Mouse (Mus musculus) limb, embryonic 15.5 days (tissue): ENCODE results near the gene Bbx. TPM values are rescaled to one million over a fixed set of nuclear protein-coding genes. Genes with fewer than 3 reads are reported as not detected.

Experiments used
- ATAC-seq: fragments of 200-750 bp; cut with Nextera tagmentation; 2 replicates; pipeline ENCODE4 v1.8.0; 2017; ENCODE audit warnings: low read depth, moderate TSS enrichment; ENCODE audit not compliant: insufficient number of reproducible peaks, low FRiP score, low TSS enrichment
- H3K27ac ChIP-seq: fragments of 300-500 bp; sonication (generic); 2 replicates; pipeline ENCODE4 v1.5.1; 2015; ENCODE audit warnings: moderate library complexity, mild to moderate bottlenecking, inconsistent platforms
- H3K27me3 ChIP-seq: fragments of 300-500 bp; sonication (generic); 2 replicates; pipeline ENCODE4 v1.6.1; 2015; ENCODE audit warnings: inconsistent platforms
- H3K36me3 ChIP-seq: fragments of 300-500 bp; sonication (generic); 2 replicates; pipeline ENCODE4 v1.6.1; 2015; ENCODE audit warnings: inconsistent platforms
- H3K4me1 ChIP-seq: fragments of 300-500 bp; sonication (generic); 2 replicates; pipeline ENCODE4 v1.6.1; 2015; ENCODE audit warnings: inconsistent platforms
- H3K4me2 ChIP-seq: fragments of 300-500 bp; sonication (generic); 2 replicates; pipeline ENCODE4 v1.6.1; 2015; ENCODE audit warnings: mild to moderate bottlenecking, inconsistent platforms
- H3K4me3 ChIP-seq: fragments of 300-500 bp; sonication (generic); 2 replicates; pipeline ENCODE4 v1.5.1; 2015; ENCODE audit warnings: mild to moderate bottlenecking, inconsistent platforms
- H3K9ac ChIP-seq: fragments of 300-500 bp; sonication (generic); 2 replicates; pipeline ENCODE4 v1.6.1; 2015; ENCODE audit warnings: inconsistent platforms
- H3K9me3 ChIP-seq: fragments of 300-500 bp; sonication (generic); 2 replicates; pipeline ENCODE4 v1.6.1; 2016; ENCODE audit warnings: inconsistent platforms
- WGBS: fragments of 180-500 bp; shearing (Covaris S2); methylation state at CpG from one replicate; pipeline ENCODE4 v1.1.7; 2015; 5-methylcytosine and 5-hydroxymethylcytosine counted together
- polyA plus RNA-seq: library from polyadenylated mRNA; unstranded; fragments of >200 nt; fragmentation: Nextera tagmentation; extraction: Ambion mirVana; gene quantifications from 2 replicates; pipeline ENCODE4 v1.2.1, GENCODE M21; 2015

Bbx gene
- polyA plus RNA-seq, 1 experiment from 2014 or later, result 43.0 TPM

DNA sequence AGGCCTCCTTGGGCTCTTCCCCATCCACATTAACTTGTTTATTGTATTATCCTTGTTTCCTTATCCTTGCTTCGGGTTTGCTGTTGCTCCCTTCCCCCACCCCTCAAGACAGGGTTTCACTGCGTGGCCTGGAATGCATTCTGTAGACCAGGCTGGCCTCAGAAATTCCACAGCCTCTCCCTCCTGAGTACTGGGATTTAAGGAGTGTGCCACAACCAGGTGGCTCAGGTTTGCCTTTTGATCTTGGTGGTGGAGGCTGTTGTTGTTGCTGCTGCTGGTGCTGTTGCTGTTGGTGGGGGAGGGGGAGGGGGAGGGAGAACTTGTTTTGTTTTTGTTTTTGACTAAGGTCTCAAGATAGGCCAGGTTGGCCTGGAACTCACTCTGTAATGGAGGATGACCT lies 5.1 kb upstream of the Bbx start:
- no peaks in the 10 kb centered on the region for H3K27me3 ChIP-seq
- H3K9me3 ChIP-seq, result no peaks in the 10 kb centered on the region
- H3K9ac ChIP-seq, result no peak overlapping the region
- 39% methylated on average over 2 of the region's 2 CpGs for WGBS
- no peaks in the 10 kb centered on the region for H3K36me3 ChIP-seq
- no peaks in the 10 kb centered on the region for H3K4me1 ChIP-seq
- H3K27ac ChIP-seq, result no peak overlapping the region
- H3K4me3 ChIP-seq, result no peak overlapping the region
- ATAC-seq, result no peak
- H3K4me2 ChIP-seq, result no peak overlapping the region

DNA sequence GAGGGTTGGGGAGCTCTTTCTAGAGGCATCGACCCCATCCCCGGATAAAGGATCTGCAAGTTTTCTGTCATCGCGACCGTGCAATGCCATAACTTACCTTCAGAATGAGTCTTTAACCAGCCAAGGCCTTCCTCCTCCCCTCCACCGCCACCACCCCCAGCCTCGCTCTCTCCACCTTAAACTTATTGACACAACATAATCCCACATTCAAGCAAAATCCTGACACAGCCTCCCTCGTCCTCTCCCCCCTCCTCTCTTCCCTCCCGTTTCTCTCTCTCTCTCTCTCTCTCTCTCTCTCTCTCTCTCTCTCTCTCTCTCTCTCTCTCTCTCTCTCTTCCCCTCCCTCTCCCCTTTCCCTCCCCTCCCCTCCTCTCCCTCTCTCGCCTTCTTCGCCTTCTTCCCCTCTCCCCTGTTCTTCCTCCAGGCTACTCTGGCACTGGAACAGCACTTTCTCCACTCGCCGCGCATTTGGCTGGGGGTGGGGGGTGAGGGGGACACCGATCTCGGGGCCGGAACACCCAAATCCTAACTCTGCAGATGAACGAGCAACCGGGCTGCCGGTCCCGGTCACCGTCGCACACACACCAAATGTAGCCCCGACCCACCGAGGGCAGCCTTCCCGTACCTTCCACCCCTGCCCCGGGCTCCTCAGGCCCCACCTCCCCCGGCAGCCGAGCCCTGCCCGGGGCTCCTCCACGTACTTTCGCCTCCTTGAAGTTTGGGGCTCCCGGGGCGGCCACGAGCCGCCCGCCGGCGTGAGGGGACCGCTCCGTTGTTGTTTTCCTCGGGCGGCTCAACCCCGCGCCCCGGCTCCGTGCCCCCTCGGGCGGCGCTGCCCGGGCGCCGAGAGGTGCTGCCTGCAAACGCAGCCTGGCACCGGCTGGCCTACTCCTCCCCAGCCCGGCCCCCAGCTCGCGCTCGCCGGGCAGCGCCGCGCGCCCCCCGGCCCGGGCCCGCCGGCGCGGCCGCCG lies 894 bp downstream of the Bbx start:
- under 1% methylated on average over 68 of the region's 72 CpGs for WGBS
- Histone ChIP-seq H3K9ac (peak overlapping the region; percentile 95), H3K27me3 (no peaks in the 10 kb centered on the region), H3K4me2 (peak overlapping the region; percentile 96), H3K4me3 (peak overlapping the region; percentile 92), H3K4me1 (peaks cover 12% of the 10 kb centered on the region), H3K9me3 (no peaks in the 10 kb centered on the region), H3K36me3 (no peaks in the 10 kb centered on the region), H3K27ac (peak overlapping the region; percentile 99)
- peak; percentile 59; the same call in 1 of the 2 replicates for ATAC-seq

DNA sequence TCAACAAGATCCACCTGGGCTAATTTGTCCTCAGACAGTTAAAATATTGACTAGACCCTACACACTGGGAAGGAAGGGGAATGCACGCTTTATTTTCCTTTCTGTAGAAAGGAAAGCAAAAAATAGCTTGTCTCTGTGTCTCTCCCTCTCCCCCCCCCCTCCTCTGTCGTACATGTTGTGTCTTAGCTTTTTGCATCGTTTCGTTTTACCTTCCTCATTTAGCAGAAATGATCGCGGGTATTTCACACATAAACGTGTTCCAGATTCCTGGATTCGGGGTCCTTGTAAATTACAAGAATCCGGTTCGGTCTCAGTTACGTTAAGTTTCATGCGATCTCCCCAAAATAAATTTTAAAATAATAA lies 1.7 kb downstream of the Bbx start:
- H3K4me2 ChIP-seq, result peak overlapping the region; percentile 96
- no peaks in the 10 kb centered on the region for H3K9me3 ChIP-seq
- under 1% methylated on average over 12 of the region's 12 CpGs for WGBS
- peaks cover 12% of the 10 kb centered on the region for H3K4me1 ChIP-seq
- peak overlapping the region; percentile 92 for H3K4me3 ChIP-seq
- peak overlapping the region; percentile 95; the same call in 1 of the 2 replicates for H3K9ac ChIP-seq
- no peaks in the 10 kb centered on the region for H3K27me3 ChIP-seq
- peak overlapping the region; percentile 99 for H3K27ac ChIP-seq
- no peak for ATAC-seq
- no peaks in the 10 kb centered on the region for H3K36me3 ChIP-seq

DNA sequence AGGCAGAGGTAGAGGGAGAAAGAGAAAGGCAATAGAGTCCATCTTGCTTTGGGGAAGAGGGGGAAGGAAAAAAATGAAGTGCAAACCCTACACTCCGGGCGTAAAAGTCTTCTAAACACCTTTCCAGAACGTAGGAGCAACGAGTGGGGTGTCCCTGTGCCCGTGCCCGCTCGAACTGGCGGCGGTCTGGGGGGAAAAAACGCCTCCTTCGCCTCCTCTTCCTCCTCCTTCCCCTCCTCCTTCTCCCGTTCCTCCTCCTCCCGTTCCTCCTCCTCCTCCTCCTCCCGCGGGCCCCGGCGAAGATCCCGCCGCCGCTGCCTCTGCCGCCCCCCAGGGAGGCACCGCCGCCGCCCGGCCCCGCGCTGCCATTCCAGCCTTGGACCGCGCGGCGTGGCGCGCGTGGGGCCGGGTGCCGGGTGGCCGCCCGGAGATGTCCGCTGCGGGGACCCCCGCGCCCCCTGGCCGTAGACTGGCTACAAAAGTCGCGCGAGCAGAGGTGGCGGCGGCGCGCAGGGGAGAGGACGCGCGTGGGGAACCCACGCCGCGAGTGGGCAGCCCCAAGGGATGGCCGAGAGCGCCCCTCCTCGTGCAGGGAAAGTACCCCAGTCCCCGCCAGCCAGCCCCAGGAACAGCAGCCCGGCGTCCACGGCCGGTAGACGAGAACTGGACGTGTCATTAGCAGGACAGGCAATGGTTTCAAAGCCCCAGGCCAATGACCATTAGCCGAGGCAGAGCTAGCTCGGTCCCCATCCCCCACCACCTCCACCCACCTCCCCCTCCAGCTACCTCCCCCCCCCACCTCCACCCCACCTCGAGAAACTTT lies 2.3 kb downstream of the Bbx start:
- Histone ChIP-seq H3K27me3 (no peaks in the 10 kb centered on the region), H3K27ac (no peak overlapping the region; the same call in 1 of the 2 replicates), H3K4me2 (peak overlapping the region; percentile 96), H3K4me3 (peak overlapping the region; percentile 92), H3K9ac (peak overlapping the region; percentile 95), H3K36me3 (no peaks in the 10 kb centered on the region), H3K9me3 (no peaks in the 10 kb centered on the region), H3K4me1 (peaks cover 12% of the 10 kb centered on the region)
- ATAC-seq, result no peak
- 2% methylated on average over 62 of the region's 69 CpGs for WGBS

DNA sequence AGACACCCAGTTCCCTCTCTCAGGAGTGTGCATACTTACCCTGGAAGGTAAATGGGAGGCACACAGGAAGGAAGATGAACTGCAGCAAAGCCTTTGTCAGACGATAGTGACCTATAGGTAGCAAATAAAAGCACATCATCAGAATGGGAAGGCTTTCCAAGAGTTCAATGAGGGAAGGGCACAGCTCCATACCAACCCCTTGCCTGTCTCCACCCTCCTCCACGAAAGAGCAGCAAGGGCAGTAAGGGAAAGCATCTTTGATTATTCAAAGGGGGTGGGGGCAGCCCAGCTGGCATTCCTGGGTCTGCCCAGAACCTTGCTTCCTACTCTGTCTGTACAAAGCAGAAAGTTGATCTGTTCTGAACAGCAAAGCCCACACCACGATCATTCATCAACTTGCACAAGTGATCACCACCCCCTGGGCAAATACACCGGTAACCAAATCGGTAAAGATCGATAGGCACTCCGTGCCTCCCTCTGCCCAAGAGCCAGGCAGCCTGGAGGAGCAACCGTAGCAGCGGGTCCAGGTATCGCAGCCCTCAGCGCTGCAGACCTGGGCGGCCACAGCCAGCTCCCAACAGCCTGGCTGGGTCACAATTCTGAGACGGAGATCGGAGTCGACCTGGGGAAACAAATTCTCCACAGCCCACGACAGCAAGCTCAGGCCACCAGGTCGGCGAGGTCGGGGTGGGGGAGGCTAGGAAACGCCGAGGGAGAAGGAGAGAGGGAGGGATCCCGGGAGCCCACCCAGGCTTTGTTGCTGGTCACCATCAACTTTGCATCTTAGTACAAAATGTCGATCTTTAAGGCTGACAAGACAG lies 3.1 kb downstream of the Bbx start:
- no peaks in the 10 kb centered on the region for H3K36me3 ChIP-seq
- no peaks in the 10 kb centered on the region for H3K9me3 ChIP-seq
- no peaks in the 10 kb centered on the region for H3K27me3 ChIP-seq
- peak overlapping the region; percentile 95 for H3K9ac ChIP-seq
- peak overlapping the region; percentile 92 for H3K4me3 ChIP-seq
- H3K4me1 ChIP-seq, result peaks cover 12% of the 10 kb centered on the region
- 5% methylated on average over 23 of the region's 23 CpGs for WGBS
- no peak overlapping the region for H3K27ac ChIP-seq
- H3K4me2 ChIP-seq, result peak overlapping the region; percentile 96
- ATAC-seq, result no peak

DNA sequence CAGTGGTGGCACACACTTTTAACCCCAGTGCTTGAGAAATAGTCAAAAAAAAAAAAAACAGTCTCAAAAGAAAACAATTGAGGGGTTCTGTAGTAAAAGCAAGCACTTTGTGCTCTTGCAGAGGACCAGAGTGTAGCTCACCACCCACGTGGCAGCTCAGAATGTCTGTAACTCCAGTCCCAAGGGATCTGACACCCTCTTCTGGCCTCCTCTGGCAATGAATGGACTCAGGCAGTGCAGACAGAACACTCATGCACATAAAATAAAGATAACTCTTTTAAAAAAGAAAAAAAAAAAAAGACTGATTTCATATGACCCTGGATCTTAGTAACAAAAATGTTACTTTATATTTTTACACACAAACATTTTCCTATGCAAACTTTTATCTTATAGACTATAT lies 12.1 kb downstream of the Bbx start:
- no peak overlapping the region for H3K4me2 ChIP-seq
- H3K4me3 ChIP-seq, result no peak overlapping the region
- H3K4me1 ChIP-seq, result no peaks in the 10 kb centered on the region
- H3K27me3 ChIP-seq, result no peaks in the 10 kb centered on the region
- H3K36me3 ChIP-seq, result peaks cover 6% of the 10 kb centered on the region
- H3K9ac ChIP-seq, result no peak overlapping the region
- H3K27ac ChIP-seq, result no peak overlapping the region
- H3K9me3 ChIP-seq, result no peaks in the 10 kb centered on the region
- ATAC-seq, result no peak
- WGBS, result 20% methylated on average over 1 of the region's 1 CpGs

DNA sequence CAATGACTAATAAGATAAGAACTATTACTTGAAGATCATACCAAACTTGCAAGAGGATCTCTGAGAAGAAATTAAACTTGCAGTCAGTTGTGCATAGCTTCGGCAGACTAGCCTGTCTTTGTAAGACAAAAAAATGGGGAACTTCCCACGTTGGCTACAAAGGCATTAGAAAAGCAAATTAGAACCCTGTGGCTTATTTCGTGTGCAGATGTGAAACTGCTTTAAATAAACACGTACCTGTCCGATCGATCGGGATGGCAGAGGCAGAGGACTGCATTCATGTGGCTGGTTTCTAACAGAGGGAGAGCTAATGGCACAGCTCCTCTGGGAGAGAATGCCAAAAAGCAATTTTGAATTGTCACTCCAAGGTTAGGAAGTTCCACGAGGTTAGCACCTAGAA lies 16.8 kb downstream of the Bbx start:
- WGBS, result 84% methylated on average over 8 of the region's 8 CpGs
- no peak overlapping the region for H3K9ac ChIP-seq

DNA sequence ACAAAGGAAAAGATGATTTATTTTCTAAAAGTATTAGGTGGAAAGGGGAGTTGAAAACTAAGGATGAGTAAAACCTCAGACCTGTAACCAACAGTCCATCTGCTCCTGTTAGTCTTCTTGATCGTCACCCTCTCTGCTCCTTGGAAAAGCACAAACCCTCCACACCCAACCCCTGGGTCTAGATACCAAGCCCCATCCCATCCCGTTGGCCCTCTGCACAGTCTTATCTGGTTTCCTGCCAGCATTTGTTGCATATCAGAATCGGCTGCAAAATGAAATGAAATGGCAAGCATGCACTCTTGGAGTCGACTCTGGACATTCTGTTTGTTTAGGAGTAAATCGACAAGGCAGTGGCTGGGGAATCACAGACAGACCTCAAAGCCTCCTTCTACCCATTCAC lies 29.3 kb downstream of the Bbx start:
- Histone ChIP-seq H3K36me3 (no peaks in the 10 kb centered on the region), H3K4me2 (no peak overlapping the region), H3K27ac (no peak overlapping the region), H3K9me3 (no peaks in the 10 kb centered on the region), H3K4me3 (no peak overlapping the region), H3K9ac (no peak overlapping the region), H3K4me1 (no peaks in the 10 kb centered on the region), H3K27me3 (no peaks in the 10 kb centered on the region)
- no peak for ATAC-seq
- WGBS, result 73% methylated on average over 5 of the region's 5 CpGs

More for the DNA sequence above, 16.8 kb downstream of the Bbx start:
- Histone ChIP-seq H3K36me3 (peaks cover 13% of the 10 kb centered on the region), H3K4me1 (no peaks in the 10 kb centered on the region), H3K4me3 (no peak overlapping the region), H3K9me3 (no peaks in the 10 kb centered on the region), H3K4me2 (no peak overlapping the region), H3K27me3 (no peaks in the 10 kb centered on the region), H3K27ac (no peak overlapping the region)
- no peak for ATAC-seq

DNA sequence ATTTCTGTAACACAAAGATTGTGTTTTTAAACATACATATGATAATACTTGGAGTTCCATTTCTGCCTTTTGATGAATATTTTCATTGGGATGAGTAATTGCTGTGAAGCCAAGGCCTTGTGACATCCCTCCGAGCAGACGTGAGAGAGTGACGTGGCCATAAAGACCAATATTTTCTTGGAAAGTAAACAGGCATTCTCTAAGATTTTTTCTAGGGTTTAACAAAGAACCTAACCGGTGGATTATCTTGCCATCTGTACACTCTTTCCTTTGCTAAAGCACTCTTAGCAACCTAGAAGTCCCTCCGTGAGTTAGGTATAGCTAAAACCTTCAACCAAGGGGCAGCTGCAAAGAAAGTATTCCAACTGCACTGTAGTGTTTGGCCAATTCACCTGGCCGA lies 32.4 kb downstream of the Bbx start:
- ATAC-seq, result no peak
- WGBS, result 89% methylated on average over 6 of the region's 6 CpGs
- H3K4me3 ChIP-seq, result no peak overlapping the region
- H3K4me2 ChIP-seq, result no peak overlapping the region
- no peaks in the 10 kb centered on the region for H3K27me3 ChIP-seq
- no peaks in the 10 kb centered on the region for H3K36me3 ChIP-seq
- H3K9ac ChIP-seq, result no peak overlapping the region
- H3K4me1 ChIP-seq, result no peaks in the 10 kb centered on the region
- no peaks in the 10 kb centered on the region for H3K9me3 ChIP-seq
- H3K27ac ChIP-seq, result no peak overlapping the region

DNA sequence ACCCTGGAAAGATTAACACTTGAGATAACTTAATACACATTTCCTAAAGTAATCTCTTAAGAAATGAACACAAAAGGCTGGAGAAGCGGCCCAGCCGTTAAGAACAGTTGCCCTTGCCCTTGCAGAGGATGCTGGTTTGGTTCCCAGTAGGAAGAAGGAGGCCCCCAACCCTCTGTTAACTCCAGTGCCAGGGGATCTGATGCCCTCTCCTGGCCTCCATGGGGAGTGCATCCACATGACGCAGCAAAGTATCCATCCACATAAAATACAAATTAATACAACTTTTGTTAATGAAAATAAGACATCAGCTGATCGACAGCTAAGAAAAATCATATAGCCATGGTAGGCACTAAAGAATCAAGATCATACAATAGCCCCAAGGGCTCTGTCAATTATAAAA lies 33.6 kb downstream of the Bbx start:
- Histone ChIP-seq H3K4me1 (no peaks in the 10 kb centered on the region), H3K36me3 (no peaks in the 10 kb centered on the region), H3K4me3 (no peak overlapping the region), H3K4me2 (no peak overlapping the region), H3K9me3 (no peaks in the 10 kb centered on the region), H3K9ac (no peak overlapping the region), H3K27ac (no peak overlapping the region), H3K27me3 (no peaks in the 10 kb centered on the region)
- 73% methylated on average over 4 of the region's 4 CpGs for whole genome bisulfite sequencing
- no peak for ATAC-seq

DNA sequence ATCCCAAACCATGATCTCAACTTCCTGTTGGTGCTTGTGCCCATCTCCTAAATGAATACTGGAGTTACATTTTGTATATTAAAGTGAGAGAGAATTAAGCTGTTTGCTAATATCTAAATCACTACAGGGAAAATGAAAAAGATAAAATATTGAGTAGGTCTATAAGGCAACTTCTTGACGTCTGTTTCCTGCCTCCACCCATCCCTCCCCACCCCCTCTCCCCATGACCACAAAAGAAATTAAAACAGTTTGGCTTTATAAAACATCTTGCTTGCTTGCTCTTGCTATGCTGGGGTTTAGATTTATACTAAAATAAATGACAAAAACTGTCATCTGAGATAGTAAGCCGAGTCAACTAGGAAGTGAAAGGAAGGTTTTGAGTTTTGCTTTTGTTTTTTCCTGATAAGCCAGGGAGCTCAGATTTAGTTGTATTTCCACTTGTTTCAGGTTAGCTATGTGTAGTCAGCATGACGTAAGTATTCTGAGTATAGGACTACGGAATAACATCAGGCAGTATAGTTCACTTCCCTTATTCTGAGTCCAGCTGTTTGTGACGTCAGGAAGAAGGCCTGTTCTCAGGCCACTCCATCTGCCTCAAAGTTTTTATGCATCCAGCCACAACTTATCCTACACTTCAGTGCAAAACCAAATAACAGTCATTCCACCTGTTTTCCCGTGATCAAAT lies 36.1 kb downstream of the Bbx start:
- WGBS, result 78% methylated on average over 6 of the region's 6 CpGs
- H3K4me3 ChIP-seq, result no peak overlapping the region
- no peaks in the 10 kb centered on the region for H3K9me3 ChIP-seq
- no peak overlapping the region for H3K27ac ChIP-seq
- no peak overlapping the region for H3K9ac ChIP-seq
- no peak overlapping the region for H3K4me2 ChIP-seq
- no peaks in the 10 kb centered on the region for H3K27me3 ChIP-seq
- H3K4me1 ChIP-seq, result no peaks in the 10 kb centered on the region
- H3K36me3 ChIP-seq, result no peaks in the 10 kb centered on the region
- ATAC-seq, result no peak
